17 mouse cellular contexts compared by ENCODE assay signal in genomic region chr17:3562405-3562804, GRCm38 (mm10). TPM values are rescaled to one million over a fixed set of nuclear protein-coding genes. Genes with fewer than 3 reads are reported as not detected.
DNase-seq lines count a peak whose midpoint lies in the region; ATAC-seq and TF ChIP-seq lines count a peak whose summit lies in the region.
"Had no signal": no experiment of that assay in that cellular context is flagged by ENCODE, and none has a peak within 500 bp of the region (broad histone marks: within the 10 kb centered on the region; RNA-seq: fewer than 3 reads in every experiment).

No protein-coding gene starts in this region.

- ATAC-seq in liver, embryonic 11.5 days (replicated peaks; ENCODE audit: low FRiP score), result no peak
- no peak for ATAC-seq in hindbrain, embryonic 11.5 days (ENCODE audit: low FRiP score)
- ATAC-seq: forebrain, embryonic 15.5 days; intestine, embryonic 15.5 days; midbrain, embryonic 16.5 days had no signal

- H3K9ac ChIP-seq in liver, adult 2 months (ENCODE audit: low read depth, low read length), result no peak overlapping the region
- H3K9ac ChIP-seq in liver, embryonic 11.5 days (ENCODE audit: low read depth, low read length), result no peak overlapping the region
- H3K9ac ChIP-seq in hindbrain, embryonic 11.5 days (ENCODE audit: low read depth, low read length), result no peak overlapping the region
- H3K9ac ChIP-seq: forebrain, embryonic 15.5 days; intestine, embryonic 15.5 days; neural tube, embryonic 15.5 days had no signal

- H3K36me3 ChIP-seq in liver, adult 2 months (ENCODE audit: control insufficient read depth, insufficient read depth, low read length), result no peaks in the 10 kb centered on the region
- no peaks in the 10 kb centered on the region for H3K36me3 ChIP-seq in liver, embryonic 11.5 days (ENCODE audit: control insufficient read depth, insufficient read depth, low read length)
- H3K36me3 ChIP-seq in hindbrain, embryonic 11.5 days (ENCODE audit: control insufficient read depth, insufficient read depth, low read length), result no peaks in the 10 kb centered on the region
- H3K36me3 ChIP-seq: forebrain, embryonic 15.5 days; intestine, embryonic 15.5 days; neural tube, embryonic 15.5 days had no signal

- TF ChIP-seq POLR2A in liver, adult 2 months (IDR thresholded peaks at IDR 0.05; ENCODE audit: extremely low read depth, insufficient read depth, low read length), result no peak

- no peak overlapping the region for H3K27ac ChIP-seq in liver, adult 2 months (replicated peaks; ENCODE audit: insufficient read depth, low read depth, low read length)
- H3K27ac ChIP-seq in liver, embryonic 11.5 days (ENCODE audit: low read depth, low read length), result no peak overlapping the region
- H3K27ac ChIP-seq in hindbrain, embryonic 11.5 days (ENCODE audit: low read depth, low read length), result no peak overlapping the region
- H3K27ac ChIP-seq: forebrain, embryonic 15.5 days; intestine, embryonic 15.5 days; macrophage; neural tube, embryonic 15.5 days had no signal

- no peak overlapping the region for H3K4me3 ChIP-seq in liver, adult 2 months (ENCODE audit: insufficient read depth, low read depth, low read length)
- no peak overlapping the region for H3K4me3 ChIP-seq in liver, embryonic 11.5 days (ENCODE audit: low read depth, low read length)
- no peak overlapping the region for H3K4me3 ChIP-seq in hindbrain, embryonic 11.5 days (ENCODE audit: low read depth, low read length)
- H3K4me3 ChIP-seq: forebrain, embryonic 15.5 days; intestine, embryonic 15.5 days; neural tube, embryonic 15.5 days had no signal

- H3K27me3 ChIP-seq in liver, adult 2 months (ENCODE audit: control insufficient read depth, insufficient read depth, low read length), result no peaks in the 10 kb centered on the region
- no peaks in the 10 kb centered on the region for H3K27me3 ChIP-seq in liver, embryonic 11.5 days (replicated peaks; ENCODE audit: control insufficient read depth, insufficient read depth, low read length)
- no peaks in the 10 kb centered on the region for H3K27me3 ChIP-seq in hindbrain, embryonic 11.5 days (ENCODE audit: control insufficient read depth, insufficient read depth, low read length)
- H3K27me3 ChIP-seq: forebrain, embryonic 15.5 days; intestine, embryonic 15.5 days; neural tube, embryonic 15.5 days had no signal

- 0 out of 2 replicates have a peak, but pooled peaks have one; percentile 15 for TF ChIP-seq CTCF in liver, adult 2 months (IDR thresholded peaks at IDR 0.05; ENCODE audit: low read depth, low read length)

- no peaks in the 10 kb centered on the region for H3K4me1 ChIP-seq in liver, adult 2 months (ENCODE audit: control insufficient read depth, insufficient read depth, low read length)
- no peaks in the 10 kb centered on the region for H3K4me1 ChIP-seq in liver, embryonic 11.5 days (replicated peaks; ENCODE audit: control insufficient read depth, insufficient read depth, low read length)
- H3K4me1 ChIP-seq in hindbrain, embryonic 11.5 days (replicated peaks; ENCODE audit: control insufficient read depth, insufficient read depth, low read length), result no peaks in the 10 kb centered on the region
- H3K4me1 ChIP-seq: intestine, embryonic 15.5 days had no signal

- 53% methylated on average over 8 of the region's 8 CpGs for WGBS in liver, adult 2 months
- 41% methylated on average over 8 of the region's 8 CpGs for WGBS in liver, embryonic 11.5 days
- WGBS in hindbrain, embryonic 11.5 days, result 50% methylated on average over 8 of the region's 8 CpGs

- DNase-seq in adrenal gland, postnatal 14 days, result peak; percentile 11
- no peak for DNase-seq in adrenal gland, adult 18-20 months (ENCODE audit: low spot score in 2 of 2)
- no peak for DNase-seq in liver, adult 2 months (ENCODE audit: extremely low read depth, low read depth, low spot score)
- no peak for DNase-seq in liver, embryonic 11.5 days (ENCODE audit: low spot score)
- DNase-seq in ES-CJ7 (ENCODE audit: low read depth, low spot score), result peak; percentile 75
- DNase-seq in naive thymus-derived CD4-positive, alpha-beta T cell, adult 2 months (ENCODE audit: low read depth), result peak; percentile 36
- DNase-seq in urinary bladder, adult 18-20 months (ENCODE audit: low spot score in 2 of 2), result no peak
- DNase-seq in hindbrain, embryonic 11.5 days (ENCODE audit: low spot score), result no peak
- DNase-seq: cerebellum, adult 9-11 months; left cerebral cortex, postnatal 4 days; right cerebral cortex, postnatal 14 days had no signal

- no peaks in the 10 kb centered on the region for H3K79me2 ChIP-seq in liver, adult 2 months (ENCODE audit: control insufficient read depth, insufficient read depth, low read length)

- H3K9me3 ChIP-seq in liver, embryonic 11.5 days (ENCODE audit: control insufficient read depth, low read length), result no peaks in the 10 kb centered on the region
- no peaks in the 10 kb centered on the region for H3K9me3 ChIP-seq in hindbrain, embryonic 11.5 days (ENCODE audit: control insufficient read depth, low read length)
- H3K9me3 ChIP-seq: forebrain, embryonic 15.5 days; intestine, embryonic 15.5 days; neural tube, embryonic 15.5 days had no signal

- H3K4me2 ChIP-seq in liver, embryonic 11.5 days, result no peak overlapping the region
- H3K4me2 ChIP-seq in hindbrain, embryonic 11.5 days (replicated peaks; ENCODE audit: low read depth, low read length), result no peak overlapping the region
- H3K4me2 ChIP-seq: forebrain, embryonic 15.5 days; intestine, embryonic 15.5 days; neural tube, embryonic 15.5 days had no signal

RNA-seq across cellular contexts. Expression of gene Tfb1m, which starts 4.8 kb away (rescaled TPM):
- total RNA-seq in adrenal gland, postnatal 14 days (2021), result 11.6 and 14.6 TPM in 2 replicates
- total RNA-seq in adrenal gland, adult 18-20 months (2021), result 1 to 10 TPM; 8.8 to 9.8 TPM
- 14.2 and 15.8 TPM in 2 replicates for total RNA-seq in liver, adult 2 months (2014; rRNA removed)
- 3.3 and 5.0 TPM in 2 replicates for polyA plus RNA-seq in liver, adult 2 months (2012; rRNA removed)
- polyA plus RNA-seq in liver, embryonic 11.5 days (2014; fragmentation: Nextera tagmentation; extraction: Ambion mirVana), result 18.3 and 20.3 TPM in 2 replicates
- 19.8 and 21.9 TPM in 2 replicates for polyA plus RNA-seq in hindbrain, embryonic 11.5 days (2014; fragmentation: Nextera tagmentation; extraction: Ambion mirVana)

RNA-seq across cellular contexts. Expression of gene Cldn20, which starts 30.1 kb away (rescaled TPM):
- total RNA-seq in adrenal gland, postnatal 14 days (2021), result not detected in 2 replicates
- not detected for total RNA-seq in adrenal gland, adult 18-20 months (2021)
- 0.34 TPM in 1 of 2 replicates, not detected in the other for total RNA-seq in liver, adult 2 months (2014; rRNA removed)
- polyA plus RNA-seq in liver, adult 2 months (2012; rRNA removed), result 0.24 TPM in 1 of 2 replicates, not detected in the other
- polyA plus RNA-seq in liver, embryonic 11.5 days (2014; fragmentation: Nextera tagmentation; extraction: Ambion mirVana), result not detected in 2 replicates
- polyA plus RNA-seq in hindbrain, embryonic 11.5 days (2014; fragmentation: Nextera tagmentation; extraction: Ambion mirVana), result not detected in 2 replicates
- polyA plus RNA-seq: intestine, embryonic 15.5 days; macrophage; neural tube, embryonic 15.5 days; stomach, embryonic 16.5 days had no signal

Comparison
In these comparisons a context has a peak if more than half of its experiments do, and no peak if none do; other contexts are left out.
1. DNase-seq: peak in adrenal gland, postnatal 14 days (single experiment), ES-CJ7 (single experiment) and naive thymus-derived CD4-positive, alpha-beta T cell, adult 2 months (single experiment); none in adrenal gland, adult 18-20 months (0 of 2), liver, adult 2 months (single experiment), liver, embryonic 11.5 days (single experiment), urinary bladder, adult 18-20 months (0 of 2) and hindbrain, embryonic 11.5 days (single experiment).